ENCODE assay signal across 21 mouse cellular contexts in genomic region chr15:27327744-27328143, GRCm38 (mm10).
DNase-seq lines count a peak whose midpoint lies in the region; ATAC-seq and TF ChIP-seq lines count a peak whose summit lies in the region.
"Had no signal": no experiment of that assay in that cellular context is flagged by ENCODE, and none has a peak within 500 bp of the region (broad histone marks: within the 10 kb centered on the region; RNA-seq: fewer than 3 reads in every experiment).

No protein-coding gene starts in this region.

- no peak for TF ChIP-seq RAD21 in CH12.LX (IDR thresholded peaks at IDR 0.05; ENCODE audit: low read depth, low read length)

- no peak overlapping the region for H3K4me3 ChIP-seq in CH12.LX (replicated peaks in 1 of 3; ENCODE audit: low read depth in 2 of 3, low read length in 2 of 3, poor library complexity in 1 of 3)
- no peak overlapping the region for H3K4me3 ChIP-seq in forebrain, embryonic 11.5 days (ENCODE audit: low read depth, low read length)
- H3K4me3 ChIP-seq in intestine, embryonic 15.5 days (replicated peaks) = no peak overlapping the region

- no peak for TF ChIP-seq CTCF in CH12.LX (conservative IDR thresholded peaks at IDR 0.05 in 1 of 2, IDR thresholded peaks at IDR 0.05 in 1 of 2; ENCODE audit: low read depth in 2 of 2, low read length in 2 of 2)

- no peaks in the 10 kb centered on the region for H3K9me3 ChIP-seq in CH12.LX (replicated peaks; ENCODE audit: low read length)
- H3K9me3 ChIP-seq in forebrain, embryonic 11.5 days (ENCODE audit: control insufficient read depth, low read length) = no peaks in the 10 kb centered on the region
- no peaks in the 10 kb centered on the region for H3K9me3 ChIP-seq in intestine, embryonic 15.5 days
- H3K9me3 ChIP-seq: G1E had no signal

- ATAC-seq in forebrain, embryonic 11.5 days (replicated peaks; ENCODE audit: low FRiP score) = no peak
- ATAC-seq in intestine, embryonic 15.5 days = no peak
- ATAC-seq: activated CD4-positive, CD25-positive, alpha-beta regulatory T cell, adult 4 months; CD4-positive, CD25-positive, alpha-beta regulatory T cell, adult 4 months; Patski had no signal

- peak; percentile 12 for DNase-seq in cerebellum, adult 9-10 months
- no peak for DNase-seq in cerebellum, postnatal 36 days
- DNase-seq in 416B (ENCODE audit: low read depth) (peak; percentile 36), CH12.LX (ENCODE audit: extremely low read depth) (peak; percentile 32)
- no peak for DNase-seq in forebrain, embryonic 11.5 days (ENCODE audit: low spot score)
- DNase-seq: adrenal gland, adult 2 months; adrenal gland, adult 8-10 months; adrenal gland, postnatal 10 days; adrenal gland, postnatal 14 days; adrenal gland, postnatal 25 days; adrenal gland, postnatal 36 days; B cell, adult 2 months; cerebellum, adult 11 months; cerebellum, adult 11-12 months; cerebellum, adult 18-20 months; cerebellum, adult 8-10 months had no signal

- dilution Hi-C loops in CH12.LX (cut with MboI; ENCODE audit: extremely low pct_ligation_motif_present, extremely low pct_unique_long_range_greater_than_20kb, low sequenced_read_pairs) = no loop called here

- peak; percentile 64; the same call in 1 of the 2 replicates for TF ChIP-seq EP300 in CH12.LX (IDR thresholded peaks at IDR 0.05; ENCODE audit: low read length)

- no peaks in the 10 kb centered on the region for H3K27me3 ChIP-seq in CH12.LX (replicated peaks)
- H3K27me3 ChIP-seq in forebrain, embryonic 11.5 days (ENCODE audit: control insufficient read depth, insufficient read depth, low read length) = no peaks in the 10 kb centered on the region
- no peaks in the 10 kb centered on the region for H3K27me3 ChIP-seq in intestine, embryonic 15.5 days (replicated peaks)
- H3K27me3 ChIP-seq: Patski had no signal

- no peak overlapping the region for H3K9ac ChIP-seq in CH12.LX (ENCODE audit: insufficient read depth, low read depth)
- H3K9ac ChIP-seq in forebrain, embryonic 11.5 days (ENCODE audit: low read length) = no peak overlapping the region
- H3K9ac ChIP-seq in intestine, embryonic 15.5 days = no peak overlapping the region

- H3K36me3 ChIP-seq in CH12.LX (replicated peaks in 1 of 2; ENCODE audit: control insufficient read depth in 1 of 2, insufficient read depth in 1 of 2, low read length in 1 of 2) = no peaks in the 10 kb centered on the region
- no peaks in the 10 kb centered on the region for H3K36me3 ChIP-seq in forebrain, embryonic 11.5 days (ENCODE audit: control insufficient read depth, insufficient read depth, low read length)
- no peaks in the 10 kb centered on the region for H3K36me3 ChIP-seq in intestine, embryonic 15.5 days
- H3K36me3 ChIP-seq: G1E had no signal

- no peak overlapping the region for H3K27ac ChIP-seq in CH12.LX (ENCODE audit: insufficient read depth, low read depth)
- no peak overlapping the region for H3K27ac ChIP-seq in forebrain, embryonic 11.5 days (ENCODE audit: low read depth, low read length)
- no peak overlapping the region for H3K27ac ChIP-seq in intestine, embryonic 15.5 days

- H3K79me2 ChIP-seq in CH12.LX (replicated peaks; ENCODE audit: control insufficient read depth, extremely low read depth, insufficient read depth, poor library complexity, severe bottlenecking) = no peaks in the 10 kb centered on the region

- H3K4me2 ChIP-seq in CH12.LX (ENCODE audit: insufficient read depth, low read depth, poor library complexity, severe bottlenecking) = no peak overlapping the region
- no peak overlapping the region for H3K4me2 ChIP-seq in forebrain, embryonic 11.5 days (ENCODE audit: low read depth, low read length, severe bottlenecking)
- no peak overlapping the region for H3K4me2 ChIP-seq in intestine, embryonic 15.5 days (replicated peaks)

- TF ChIP-seq POLR2A in CH12.LX (IDR thresholded peaks at IDR 0.05; ENCODE audit: low read depth, low read length) = no peak

- WGBS in forebrain, embryonic 11.5 days = 90% methylated on average over 5 of the region's 5 CpGs
- 86% methylated on average over 5 of the region's 5 CpGs for WGBS in intestine, embryonic 15.5 days

- peaks cover 0 to 30% of the 10 kb centered on the region in 2 experiments; a peak in 2 of 4 replicates for H3K4me1 ChIP-seq in CH12.LX (ENCODE audit: control insufficient read depth in 1 of 2, insufficient read depth in 2 of 2)
- H3K4me1 ChIP-seq in forebrain, embryonic 11.5 days (replicated peaks; ENCODE audit: control insufficient read depth, insufficient read depth, low read length) = no peaks in the 10 kb centered on the region
- no peaks in the 10 kb centered on the region for H3K4me1 ChIP-seq in intestine, embryonic 15.5 days (replicated peaks)

- in situ Hi-C loops in CH12.LX (cut with MboI; ENCODE audit: low pct_ligation_motif_present, low pct_unique_long_range_greater_than_20kb, low sequenced_read_pairs) = loop anchor here (5.0 to 25.0 kb wide), 3 partner anchors 135 to 387 kb away; partner anchors contain the start of gene Ank

TF ChIP-seq in CH12.LX, 34 proteins besides CTCF, POLR2A, EP300 and RAD21:
- TF ChIP-seq USF2 (conservative IDR thresholded peaks at IDR 0.05; ENCODE audit: low read depth, low read length) (no peak), IRF4 (IDR thresholded peaks at IDR 0.05; ENCODE audit: low read depth, low read length) (no peak; the same call in 1 of the 2 replicates), JUND (conservative IDR thresholded peaks at IDR 0.05; ENCODE audit: low read depth, low read length) (peak; percentile 34; the same call in 1 of the 2 replicates), MEF2A (IDR thresholded peaks at IDR 0.05; ENCODE audit: borderline replicate concordance, low read depth, low read length) (peak; percentile 32; the same call in 1 of the 2 replicates), POLR2AphosphoS2 (IDR thresholded peaks at IDR 0.05; ENCODE audit: low read depth, low read length) (no peak), GABPA (IDR thresholded peaks at IDR 0.05; ENCODE audit: insufficient replicate concordance, low read depth, low read length) (no peak), ZKSCAN1 (IDR thresholded peaks at IDR 0.05; ENCODE audit: borderline replicate concordance, low read depth, low read length) (no peak), ZMIZ1 (IDR thresholded peaks at IDR 0.05; ENCODE audit: low read depth, low read length) (no peak), SIN3A (IDR thresholded peaks at IDR 0.05; ENCODE audit: low read length) (no peak), USF1 (IDR thresholded peaks at IDR 0.05; ENCODE audit: low read depth, low read length) (no peak), MAFK (IDR thresholded peaks at IDR 0.05; ENCODE audit: insufficient replicate concordance, low read length) (no peak), NELFE (IDR thresholded peaks at IDR 0.05; ENCODE audit: low read depth, low read length) (no peak), TBP (conservative IDR thresholded peaks at IDR 0.05; ENCODE audit: low read depth, low read length) (no peak), JUN (IDR thresholded peaks at IDR 0.05; ENCODE audit: insufficient read depth, low read depth, low read length) (peak; percentile 6; the same call in 1 of the 2 replicates), KAT2A (IDR thresholded peaks at IDR 0.05; ENCODE audit: insufficient replicate concordance, low read length) (no peak), SMC3 (IDR thresholded peaks at IDR 0.05; ENCODE audit: low read depth, low read length) (no peak), UBTF (IDR thresholded peaks at IDR 0.05; ENCODE audit: low read depth, low read length) (no peak), ELF1 (IDR thresholded peaks at IDR 0.05; ENCODE audit: low read depth, low read length) (no peak), MXI1 (IDR thresholded peaks at IDR 0.05; ENCODE audit: low read depth, low read length) (no peak), PAX5 (IDR thresholded peaks at IDR 0.05; ENCODE audit: low read length) (no peak), CHD1 (IDR thresholded peaks at IDR 0.05; ENCODE audit: low read depth, low read length) (no peak), ZNF384 (IDR thresholded peaks at IDR 0.05; ENCODE audit: low read depth, low read length) (peak; percentile 64), NRF1 (IDR thresholded peaks at IDR 0.05; ENCODE audit: low read depth, low read length) (no peak), TCF12 (IDR thresholded peaks at IDR 0.05; ENCODE audit: low read depth, low read length) (no peak), CHD2 (IDR thresholded peaks at IDR 0.05; ENCODE audit: low read length) (no peak), BHLHE40 (IDR thresholded peaks at IDR 0.05; ENCODE audit: low read depth, low read length) (no peak), ZC3H11A (IDR thresholded peaks at IDR 0.05; ENCODE audit: low read depth, low read length) (no peak), HCFC1 (IDR thresholded peaks at IDR 0.05; ENCODE audit: low read depth, low read length) (no peak), MYC (IDR thresholded peaks at IDR 0.05; ENCODE audit: low read depth, low read length) (no peak), MAX (IDR thresholded peaks at IDR 0.05; ENCODE audit: low read length) (no peak), E2F4 (IDR thresholded peaks at IDR 0.05; ENCODE audit: insufficient replicate concordance, low read depth, low read length) (no peak), MAZ (IDR thresholded peaks at IDR 0.05; ENCODE audit: low read depth, low read length) (no peak), RCOR1 (conservative IDR thresholded peaks at IDR 0.05; ENCODE audit: low read depth, low read length) (no peak), ETS1 (conservative IDR thresholded peaks at IDR 0.05; ENCODE audit: low read depth, low read length) (peak; percentile 51)

Comparison
In these comparisons a context has a peak if more than half of its experiments do, and no peak if none do; other contexts are left out.
1. DNase-seq: peak in cerebellum, adult 9-10 months (single experiment), 416B (single experiment) and CH12.LX (single experiment); none in cerebellum, postnatal 36 days (0 of 2) and forebrain, embryonic 11.5 days (single experiment).